Mouse (Mus musculus) embryonic fibroblast, embryonic 13.5 days (primary cell): ENCODE data around the gene Samm50.

Experiments used
- CTCF ChIP-seq: IDR thresholded peaks from 2 replicates; pipeline ENCODE4 v1.5.1; 2011; ENCODE audit warnings: mild to moderate bottlenecking, control low read depth, low read length, moderate library complexity, borderline replicate concordance; ENCODE audit not compliant: insufficient read depth
- POLR2A ChIP-seq: IDR thresholded peaks from 2 replicates; pipeline ENCODE4 v1.6.1; 2011; ENCODE audit warnings: low read depth, mild to moderate bottlenecking, control low read depth, low read length, moderate library complexity

- 0 out of 2 replicates have a peak, but pooled peaks have one; percentile 7 for TF ChIP-seq CTCF
- peak; percentile 55 for TF ChIP-seq POLR2A
These were observed 24.4 kb upstream of the Samm50 start, which contains the start of gene Pnpla3 for GRCm38 (mm10) chr15:84167600-84167999.
